Comparison of ENCODE assay signal across 8 mouse cellular contexts in genomic region chr17:26560526-26561289, GRCm38 (mm10). TPM values are rescaled to one million over a fixed set of nuclear protein-coding genes. Genes with fewer than 3 reads are reported as not detected.
A peak's percentile ranks its signal among the peaks of the same experiment; 100 is the strongest.
DNase-seq lines count a peak whose midpoint lies in the region; ATAC-seq lines count a peak whose summit lies in the region.

No protein-coding gene starts in this region.

- DNase-seq in frontal cortex, postnatal 10 days (ENCODE audit: low spot score in 2 of 2): no peak
- DNase-seq in A20 (ENCODE audit: low read depth, low spot score): peak; percentile 79
- peak; percentile 9 for DNase-seq in embryo, embryonic 11 days
- DNase-seq in cerebellum, adult 11-12 months: no peak
- DNase-seq in left cerebral cortex, adult 9 months (ENCODE audit: low spot score in 2 of 2): no peak

- peaks cover 33% of the 10 kb centered on the region for H3K4me1 ChIP-seq in intestine, embryonic 15.5 days (replicated peaks)
- H3K4me1 ChIP-seq in neural tube, embryonic 14.5 days (ENCODE audit: control insufficient read depth, insufficient read depth, low read length): peaks cover 15% of the 10 kb centered on the region

- peak overlapping the region; percentile 77 for H3K4me3 ChIP-seq in intestine, embryonic 15.5 days (replicated peaks)
- H3K4me3 ChIP-seq in neural tube, embryonic 14.5 days (ENCODE audit: low read depth, low read length): peak overlapping the region; percentile 81

- H3K9me3 ChIP-seq in intestine, embryonic 15.5 days: no peaks in the 10 kb centered on the region
- H3K9me3 ChIP-seq in neural tube, embryonic 14.5 days (ENCODE audit: control insufficient read depth, low read length): no peaks in the 10 kb centered on the region

- peak overlapping the region; percentile 79 for H3K9ac ChIP-seq in intestine, embryonic 15.5 days
- peak overlapping the region; percentile 87 for H3K9ac ChIP-seq in neural tube, embryonic 14.5 days (replicated peaks; ENCODE audit: low read depth, low read length)

- H3K36me3 ChIP-seq in intestine, embryonic 15.5 days: peaks cover 9% of the 10 kb centered on the region
- H3K36me3 ChIP-seq in neural tube, embryonic 14.5 days (ENCODE audit: control insufficient read depth, insufficient read depth, low read length): no peaks in the 10 kb centered on the region; the same call in 1 of the 2 replicates

- H3K27me3 ChIP-seq in intestine, embryonic 15.5 days (replicated peaks): no peaks in the 10 kb centered on the region
- H3K27me3 ChIP-seq in neural tube, embryonic 14.5 days (ENCODE audit: control insufficient read depth, insufficient read depth, low read length): no peaks in the 10 kb centered on the region

- H3K4me2 ChIP-seq in intestine, embryonic 15.5 days (replicated peaks): peak overlapping the region; percentile 75
- peak overlapping the region; percentile 96 for H3K4me2 ChIP-seq in neural tube, embryonic 14.5 days (ENCODE audit: low read depth, low read length)

- H3K27ac ChIP-seq in intestine, embryonic 15.5 days: peak overlapping the region; percentile 71
- H3K27ac ChIP-seq in neural tube, embryonic 14.5 days (ENCODE audit: low read depth, low read length): peak overlapping the region; percentile 81

- 34% methylated on average over 9 of the region's 9 CpGs for WGBS in intestine, embryonic 15.5 days
- WGBS in neural tube, embryonic 14.5 days: 34% methylated on average over 9 of the region's 9 CpGs

- 0 out of 2 replicates have a peak, but pooled peaks have one; percentile 9 for ATAC-seq in frontal cortex, adult (ENCODE audit: low TSS enrichment)
- ATAC-seq in intestine, embryonic 15.5 days: peak; percentile 36
- ATAC-seq in neural tube, embryonic 14.5 days (ENCODE audit: low read depth): peak; percentile 21; the same call in 1 of the 2 replicates

RNA-seq across cellular contexts. Expression of gene Ergic1, which starts 0.6 kb away (rescaled TPM):
- polyA plus RNA-seq in intestine, embryonic 15.5 days (2015; fragmentation: Nextera tagmentation; extraction: Ambion mirVana): 97.0 and 100 TPM in 2 replicates
- 103 and 105 TPM in 2 replicates for polyA plus RNA-seq in neural tube, embryonic 14.5 days (2014; fragmentation: Nextera tagmentation; extraction: Ambion mirVana)

RNA-seq across cellular contexts. Expression of gene Dusp1, which starts 1.2 kb away (rescaled TPM):
- 14.3 and 15.1 TPM in 2 replicates for polyA plus RNA-seq in intestine, embryonic 15.5 days (2015; fragmentation: Nextera tagmentation; extraction: Ambion mirVana)
- polyA plus RNA-seq in neural tube, embryonic 14.5 days (2014; fragmentation: Nextera tagmentation; extraction: Ambion mirVana): 26.9 and 27.2 TPM in 2 replicates

Comparison
In these comparisons a context has a peak if more than half of its experiments do, and no peak if none do; other contexts are left out.
1. DNase-seq: peak in A20 (single experiment) and embryo, embryonic 11 days (single experiment); none in frontal cortex, postnatal 10 days (0 of 2), cerebellum, adult 11-12 months (single experiment) and left cerebral cortex, adult 9 months (0 of 2).
2. Peak in every context shown above with its lines, with median percentiles within 50 percentile points of each other: ATAC-seq.